Mouse (Mus musculus): Measurements from ENCODE around the gene Tubgcp6.

Gene Tubgcp6

DNA sequence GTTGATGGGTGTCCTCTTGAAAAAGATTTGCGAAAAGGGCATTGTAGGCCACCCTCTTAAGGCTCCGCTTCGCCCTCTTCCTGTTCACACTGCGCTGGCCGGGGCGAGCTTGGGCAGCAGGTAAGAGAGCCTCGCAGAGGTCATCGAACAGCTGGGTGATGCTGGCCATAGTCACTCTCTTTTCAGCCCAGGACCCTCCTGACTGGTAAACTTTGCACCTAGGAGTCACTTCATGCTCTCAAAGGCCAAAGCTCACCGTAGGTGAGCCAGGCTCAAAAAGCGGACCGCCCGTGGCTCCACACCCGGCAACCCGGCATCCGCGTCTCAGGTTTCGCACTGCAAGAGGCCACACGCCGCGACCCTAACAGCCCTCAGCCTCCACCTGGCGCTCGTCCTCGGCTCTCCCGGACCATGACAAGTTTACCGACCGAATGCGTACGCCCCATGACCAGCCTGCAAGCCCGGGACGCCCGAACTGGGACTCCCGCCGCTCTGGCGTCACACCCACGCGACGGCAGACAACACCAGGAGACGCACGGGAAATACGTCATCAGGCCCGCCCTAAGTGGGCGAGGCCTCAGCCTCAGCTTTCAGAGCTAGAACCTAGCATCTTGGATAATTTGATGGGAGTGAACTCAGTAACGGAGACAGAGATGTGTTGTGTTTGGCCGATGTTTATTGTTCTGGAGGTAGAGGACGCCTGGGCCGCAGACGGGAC lies at the start of gene Tubgcp6:
Gene Tubgcp6, minus strand, starts transcription at position 464 of the 718 bp plus-strand sequence.
- in situ Hi-C loops (cut with MseI, MboI), result no loop called here

DNA sequence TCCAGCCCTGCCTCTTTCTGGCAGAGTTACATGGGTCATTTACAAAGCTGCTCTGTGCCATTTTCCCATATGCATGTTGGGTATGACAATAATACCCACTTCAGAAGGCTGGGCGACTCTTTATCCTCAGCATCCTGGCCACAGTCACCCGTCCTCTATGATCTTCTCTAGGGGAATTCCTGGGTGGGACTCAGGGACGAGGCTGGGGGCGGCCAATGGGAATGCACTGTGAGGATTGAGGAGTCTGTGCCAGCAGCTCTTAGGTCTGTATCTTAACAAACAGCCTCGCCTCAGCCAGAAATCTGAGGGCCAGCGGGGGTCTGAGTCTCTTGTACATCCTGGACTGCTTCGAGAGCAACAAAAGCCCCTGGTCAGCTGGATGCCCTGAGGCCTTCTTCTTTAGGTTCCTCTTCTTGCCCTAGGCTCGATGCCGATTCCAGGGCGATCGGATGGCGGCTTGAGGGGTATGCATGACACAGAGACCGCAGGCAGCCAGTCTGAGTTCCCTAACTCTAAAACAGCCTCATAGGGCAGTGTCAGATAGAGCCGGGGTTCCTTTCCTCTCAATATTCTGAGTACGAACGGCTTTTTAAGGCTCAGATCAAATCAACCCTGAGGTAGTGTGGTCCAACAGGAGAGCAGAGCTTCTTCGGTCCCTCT lies 49.5 kb upstream of the Tubgcp6 start:
- in situ Hi-C loops (cut with MseI, MboI), result no loop called here

DNA sequence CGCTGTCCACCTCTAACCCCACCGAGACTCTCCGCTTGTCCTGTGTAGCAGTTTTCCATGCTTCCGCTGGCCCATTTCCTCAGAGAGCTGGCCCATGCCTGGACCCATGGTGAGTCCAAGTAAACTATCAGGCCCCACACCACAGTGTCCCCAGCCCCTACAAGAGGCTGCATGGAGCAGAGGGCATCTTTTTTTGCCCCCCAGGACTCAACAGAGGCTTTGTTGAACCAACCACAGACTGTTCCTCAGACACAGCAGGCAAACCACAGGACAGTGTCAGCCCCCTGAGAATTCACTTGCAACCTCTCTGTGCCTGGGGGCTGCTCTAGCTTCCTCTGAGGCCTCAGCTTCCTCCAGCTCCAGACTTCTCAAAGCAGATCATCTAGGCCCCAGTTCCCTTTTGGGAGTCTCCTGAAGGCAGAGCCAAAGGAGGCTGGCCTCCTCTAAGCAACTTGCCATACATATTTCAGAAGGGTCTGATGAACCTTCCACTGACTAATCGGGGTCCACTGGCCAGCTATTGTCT lies 48.7 kb upstream of the Tubgcp6 start:
- in situ Hi-C loops (cut with MseI, MboI), result no loop called here

DNA sequence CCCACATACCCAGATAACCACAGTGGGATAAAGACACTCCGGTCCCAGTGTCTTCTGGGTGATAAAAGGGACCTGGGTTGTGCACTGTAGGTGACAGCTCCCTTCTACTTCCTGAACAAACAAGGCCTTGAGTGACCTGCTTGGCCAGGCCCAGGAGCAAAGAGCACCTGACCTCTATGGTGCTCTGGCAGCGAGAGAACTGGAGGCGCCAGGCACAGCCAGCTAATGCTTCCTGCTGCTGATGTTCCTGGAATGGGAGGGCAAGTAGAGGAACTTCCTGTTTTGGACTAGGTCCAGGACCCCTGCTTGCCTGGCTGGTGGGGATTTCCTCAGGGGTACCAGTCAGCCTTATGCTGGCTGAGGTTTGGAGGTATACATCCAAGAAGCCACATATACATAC lies 47.2 kb upstream of the Tubgcp6 start:
- in situ Hi-C loops (cut with MseI, MboI), result no loop called here

DNA sequence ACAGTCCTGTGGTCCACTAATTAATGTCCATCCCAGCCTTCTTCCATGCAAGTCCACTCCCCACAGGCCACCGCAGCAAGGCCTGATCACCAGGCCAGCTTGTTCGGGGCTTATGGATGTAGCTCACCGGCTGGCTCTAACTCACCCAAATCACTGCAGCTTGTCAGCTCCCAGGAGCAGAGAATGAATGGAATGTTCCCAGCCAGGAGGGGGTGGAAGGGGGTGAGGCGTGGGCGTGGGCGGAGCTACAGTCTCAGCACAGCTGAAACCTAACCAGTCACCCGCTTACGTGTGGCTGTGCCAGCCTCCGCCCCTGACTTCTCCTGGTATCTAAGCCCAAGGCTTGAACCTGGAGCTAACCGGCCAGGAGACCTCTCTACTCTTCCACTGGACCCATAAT lies 46.5 kb upstream of the Tubgcp6 start:
- in situ Hi-C loops (cut with MseI, MboI), result no loop called here

DNA sequence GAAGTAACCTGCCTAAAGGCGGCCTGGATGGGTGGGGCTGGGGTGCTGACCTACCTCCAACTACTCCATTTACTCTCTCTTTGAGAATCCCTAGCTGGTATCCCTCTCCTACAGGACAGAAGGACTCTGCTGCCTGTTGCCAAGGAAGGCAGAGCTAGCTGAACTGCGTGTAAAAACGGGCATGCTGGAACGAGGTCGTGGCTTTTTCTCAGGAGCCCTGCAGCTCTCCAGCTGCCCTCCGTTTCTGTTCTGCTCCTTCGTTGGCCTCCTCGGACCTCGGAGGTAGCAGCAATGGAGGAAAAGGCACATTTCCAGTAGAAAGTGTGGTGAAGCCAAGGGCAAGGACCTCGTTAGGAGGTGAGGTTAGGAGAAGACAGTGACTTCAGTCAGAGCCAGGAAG lies 46.0 kb upstream of the Tubgcp6 start:
- in situ Hi-C loops (cut with MseI, MboI), result no loop called here

DNA sequence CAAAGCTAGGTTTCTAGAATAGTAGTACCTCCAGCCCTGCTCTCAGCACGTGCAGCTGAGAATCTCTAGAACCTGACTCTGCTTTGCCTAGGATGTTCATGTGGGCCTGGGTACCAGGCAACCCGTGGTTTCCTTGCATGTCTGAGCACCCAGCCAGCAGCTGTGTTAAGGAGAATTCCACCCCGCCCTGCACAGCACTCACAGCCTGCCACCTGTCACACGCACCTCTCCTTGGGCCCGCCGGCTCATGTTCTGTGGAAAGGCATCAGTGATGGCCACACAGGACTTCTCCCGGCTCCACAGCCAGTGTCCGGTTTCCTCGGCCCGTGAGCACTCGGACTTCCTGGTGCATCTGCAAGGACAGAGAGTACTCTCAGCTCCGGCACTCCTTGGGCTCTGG lies 42.6 kb upstream of the Tubgcp6 start:
- in situ Hi-C loops (cut with MseI, MboI), result no loop called here

DNA sequence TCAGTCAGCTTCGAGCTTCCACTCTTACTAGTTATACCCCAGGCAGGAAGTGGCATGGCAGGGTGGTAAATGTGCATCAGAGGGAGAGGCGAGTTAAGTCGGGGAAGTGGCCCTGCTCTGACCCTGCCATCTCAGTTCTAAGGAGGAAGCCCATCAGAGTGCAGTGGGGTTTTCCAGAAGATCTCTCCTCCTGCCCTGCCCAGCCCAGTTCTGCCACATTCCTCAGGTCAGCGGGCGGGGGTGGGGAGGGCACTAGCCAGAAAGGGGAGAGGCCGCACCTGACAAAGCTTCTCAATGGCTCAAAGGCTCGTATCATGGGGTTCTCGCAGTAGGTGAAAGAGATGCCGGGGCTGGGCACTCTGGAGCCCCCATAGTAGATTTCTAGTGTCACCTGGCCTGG lies 38.5 kb upstream of the Tubgcp6 start:
- in situ Hi-C loops (cut with MseI, MboI), result no loop called here

DNA sequence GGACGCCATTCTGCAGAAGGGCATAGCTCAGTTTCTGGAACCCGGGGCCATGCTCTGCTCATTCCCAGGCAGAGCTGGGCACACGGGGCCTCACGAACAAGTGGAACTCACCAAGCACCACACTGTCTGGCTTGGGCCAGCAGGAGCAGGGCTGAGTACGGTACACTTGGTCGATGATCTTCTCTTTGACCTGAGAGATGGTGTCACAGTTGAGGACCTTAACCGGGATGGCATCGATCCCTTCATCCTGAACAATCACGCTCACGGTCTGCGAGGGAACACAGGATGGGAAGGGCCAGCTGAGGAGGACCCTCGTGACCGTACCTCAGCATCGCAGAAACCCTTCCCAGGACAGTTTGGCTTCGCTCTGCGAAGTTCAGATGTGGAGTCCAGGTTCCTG lies 35.6 kb upstream of the Tubgcp6 start:
- in situ Hi-C loops (cut with MseI, MboI), result no loop called here

DNA sequence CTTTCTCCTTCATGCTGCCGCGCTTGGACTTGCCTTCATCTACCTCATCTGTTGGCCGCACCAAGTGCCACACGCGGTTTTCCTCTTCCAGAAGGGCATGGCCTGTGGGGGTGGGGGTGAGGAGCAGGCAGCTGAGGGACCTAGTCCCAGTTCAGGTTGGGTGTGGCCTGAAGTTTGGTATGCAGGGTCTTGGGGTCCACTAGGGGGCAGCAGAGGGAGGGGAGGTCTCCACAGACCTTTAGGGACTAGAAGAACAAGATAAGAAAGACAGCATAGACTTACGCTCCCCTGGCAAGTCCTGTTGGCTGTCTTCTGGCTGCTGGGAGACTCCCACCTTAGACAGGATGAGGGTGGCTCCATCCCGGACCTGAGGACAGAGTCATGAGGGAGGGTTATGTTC lies 35.0 kb upstream of the Tubgcp6 start:
- in situ Hi-C loops (cut with MseI, MboI), result no loop called here

DNA sequence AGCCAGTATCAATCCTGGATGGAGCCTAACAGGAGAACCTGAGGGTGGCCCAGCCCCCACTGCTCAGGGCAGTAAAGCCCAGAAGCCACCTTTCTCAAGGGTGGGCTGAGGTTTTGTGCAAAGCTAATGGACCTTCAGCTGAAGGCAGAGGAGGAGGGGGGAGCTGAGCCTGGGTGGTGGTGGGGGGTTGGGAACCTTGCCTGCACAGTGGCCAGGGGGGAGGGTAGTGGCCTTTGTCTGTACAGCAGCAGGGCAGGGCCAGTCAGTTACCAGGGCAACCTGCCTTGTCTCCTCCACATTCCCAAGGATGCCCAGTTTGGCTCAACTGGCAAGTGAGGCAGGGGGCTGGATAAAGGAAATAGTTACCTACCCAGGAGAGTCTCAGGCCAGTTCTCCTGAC lies 29.4 kb upstream of the Tubgcp6 start:
- in situ Hi-C loops (cut with MseI, MboI), result no loop called here

DNA sequence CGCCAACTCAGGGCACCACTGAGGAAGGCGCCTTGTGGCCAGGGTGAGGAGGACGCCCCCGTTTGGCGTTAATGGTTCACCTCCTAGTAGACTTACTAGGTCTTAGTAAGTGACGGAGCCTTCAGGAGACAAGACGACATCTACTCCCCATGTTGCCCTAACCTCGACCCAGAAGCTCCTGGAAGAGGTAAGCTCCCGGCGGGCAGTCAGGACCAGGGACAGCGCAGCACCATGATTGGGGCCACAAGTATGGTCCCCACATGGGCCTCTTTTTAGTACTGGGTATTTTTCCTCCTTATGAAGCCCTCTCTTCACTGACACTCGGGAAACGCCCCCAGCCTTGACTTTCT lies 27.1 kb upstream of the Tubgcp6 start:
- in situ Hi-C loops (cut with MseI, MboI), result no loop called here

DNA sequence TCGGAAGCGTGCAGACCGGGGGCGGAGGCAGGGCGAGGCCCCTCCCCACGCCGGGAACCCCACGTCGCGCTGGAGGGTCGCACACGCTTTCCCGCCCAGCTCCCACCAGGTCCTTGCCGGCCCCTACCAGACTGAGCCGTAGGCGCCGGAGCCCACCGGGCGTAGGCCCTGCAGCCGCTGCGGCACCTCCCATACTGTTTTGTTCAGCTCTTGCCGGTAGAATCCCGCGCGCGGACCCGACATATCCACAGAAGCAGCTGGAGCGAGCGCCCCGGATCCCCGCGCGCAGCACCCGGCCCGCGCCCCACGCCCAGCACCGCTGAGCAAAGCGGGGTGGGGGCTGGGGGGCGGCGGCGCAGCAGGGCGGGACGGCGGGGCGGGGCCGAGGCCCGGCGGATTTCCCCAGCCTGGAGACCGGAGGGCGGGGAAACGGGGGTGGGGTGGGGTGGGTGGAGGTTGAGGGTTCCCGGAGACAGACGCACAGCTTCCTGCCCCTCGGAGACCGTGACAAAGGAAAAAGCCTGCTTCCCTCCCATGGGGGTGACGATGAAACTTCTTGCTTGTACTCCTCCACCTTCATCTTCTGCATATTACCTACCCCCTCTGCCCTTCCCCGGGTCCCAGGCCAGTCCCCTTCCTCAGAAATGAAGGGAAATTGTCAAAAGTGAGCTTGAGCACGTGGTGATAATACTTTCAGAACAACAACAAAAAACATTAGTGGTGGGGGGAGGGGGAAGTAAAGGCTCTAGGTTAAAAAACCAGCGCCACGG lies 26.5 kb upstream of the Tubgcp6 start, which contains the start of gene Mapk11:
Gene Mapk11, minus strand, starts transcription at position 358 of the 770 bp plus-strand sequence.
- in situ Hi-C loops (cut with MseI, MboI), result no loop called here

DNA sequence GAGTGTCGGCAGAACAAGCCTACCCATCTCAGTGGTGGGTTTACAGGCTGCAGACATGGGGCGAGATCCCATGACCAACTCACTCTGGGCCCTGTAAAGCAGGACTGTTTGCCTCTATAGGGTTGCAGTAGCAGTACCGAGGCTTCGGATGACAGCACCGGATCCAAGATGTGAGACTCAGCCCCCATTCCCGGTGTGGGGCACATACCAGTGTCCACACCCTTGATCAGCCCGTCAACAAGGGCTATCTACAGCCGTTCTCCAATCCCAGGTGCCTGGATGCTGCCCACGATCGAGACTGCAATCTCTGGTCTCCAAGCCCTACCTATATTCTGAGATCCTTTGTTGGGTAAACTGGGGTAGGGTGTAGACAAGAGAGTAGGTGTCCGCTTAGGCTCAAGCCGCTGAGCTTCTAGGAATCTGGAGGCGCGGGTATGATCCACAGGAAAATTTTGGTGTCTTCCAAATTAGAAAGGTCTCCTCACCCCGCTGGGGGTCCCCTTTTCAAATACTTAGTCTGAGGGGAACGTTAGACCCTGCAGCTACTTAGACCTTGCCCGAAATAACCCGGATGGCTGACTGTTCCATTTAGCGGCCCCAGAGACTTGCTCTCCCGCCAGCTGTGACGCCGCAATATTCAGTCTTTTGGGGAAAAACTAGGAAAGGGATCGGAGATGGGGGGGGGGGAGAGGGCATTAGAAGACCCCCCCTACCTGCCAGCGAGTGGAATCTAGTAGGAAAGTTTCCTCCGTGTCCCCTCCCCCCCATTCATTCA lies 25.8 kb upstream of the Tubgcp6 start:
- in situ Hi-C loops (cut with MseI, MboI), result no loop called here

DNA sequence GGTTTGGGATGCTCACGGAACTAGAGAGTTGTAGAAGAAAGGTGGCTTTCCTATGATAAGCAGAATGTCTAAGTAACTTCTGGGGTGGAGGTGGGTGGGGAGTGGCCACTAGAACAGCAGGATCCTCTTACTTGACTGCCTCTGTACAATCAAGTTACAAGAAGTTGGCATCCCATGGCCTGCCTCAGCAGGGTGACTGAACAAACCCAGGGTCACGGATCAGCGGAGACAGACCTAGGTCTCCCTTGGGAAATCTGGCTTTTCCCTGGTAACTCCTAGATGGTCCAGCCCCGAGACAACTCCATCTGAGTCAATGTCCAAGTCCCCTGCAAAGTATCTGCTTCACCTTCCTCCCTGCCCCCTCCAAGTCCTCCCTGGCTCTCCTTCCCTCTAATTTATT lies 25.0 kb upstream of the Tubgcp6 start:
- in situ Hi-C loops (cut with MseI, MboI), result no loop called here

DNA sequence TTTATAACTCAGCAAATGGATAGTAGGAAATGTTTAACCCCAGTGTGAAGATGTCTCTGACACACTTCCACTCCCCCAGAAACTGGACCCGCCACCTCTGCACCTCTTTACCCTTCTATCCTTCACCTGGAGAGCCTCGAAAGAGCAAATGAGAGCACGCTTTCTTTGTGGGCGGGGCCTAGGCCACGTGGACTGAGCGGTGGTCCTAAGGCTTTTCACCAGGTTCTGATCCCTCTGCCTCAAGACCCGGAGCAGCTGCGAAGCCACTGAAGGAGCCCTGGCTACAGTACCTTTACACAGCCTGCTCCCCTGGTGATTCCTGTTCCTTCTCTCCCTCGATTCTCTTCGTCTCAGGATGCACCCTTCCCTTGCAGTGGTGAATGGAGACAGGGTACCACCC lies 24.5 kb upstream of the Tubgcp6 start:
- in situ Hi-C loops (cut with MseI, MboI), result no loop called here

DNA sequence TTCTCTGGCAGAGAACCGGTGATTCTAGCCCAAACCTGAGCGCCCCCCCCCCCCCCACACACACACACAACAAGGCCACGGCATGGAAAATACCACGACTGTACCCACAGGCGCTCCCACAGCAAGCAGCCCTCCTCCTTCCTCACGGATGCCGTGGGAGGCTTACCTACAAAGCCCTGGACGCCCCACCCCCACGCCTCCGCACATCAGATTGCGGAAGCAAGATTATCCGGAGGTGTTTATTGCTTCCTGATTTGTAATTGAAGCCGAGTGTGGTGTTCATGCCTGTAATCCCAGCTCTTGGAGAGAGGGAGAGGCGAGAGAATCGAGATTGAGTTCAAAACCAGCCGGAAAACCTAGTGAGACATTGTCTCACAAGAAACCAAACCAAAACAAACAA lies 24.1 kb upstream of the Tubgcp6 start:
- in situ Hi-C loops (cut with MseI, MboI), result no loop called here

DNA sequence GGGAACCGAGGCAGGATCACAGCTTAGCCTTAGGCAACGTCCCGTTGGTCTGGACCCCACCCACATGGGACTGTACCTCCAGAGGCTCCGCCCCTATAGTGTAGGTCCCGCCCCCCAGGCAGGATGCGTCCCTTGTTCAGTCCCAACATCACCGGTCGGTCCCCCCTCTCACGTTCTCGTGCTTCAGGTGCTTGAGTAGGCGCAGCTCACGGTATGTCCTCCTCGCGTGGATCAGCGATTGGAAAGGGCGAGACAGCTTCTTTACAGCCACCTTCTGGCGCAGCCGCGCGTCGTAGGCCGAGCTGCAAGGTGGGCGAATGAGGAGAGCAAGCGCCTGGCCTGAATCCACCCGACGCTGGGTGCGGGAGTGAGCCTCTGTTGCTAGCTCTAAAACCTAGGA lies 23.6 kb upstream of the Tubgcp6 start:
- in situ Hi-C loops (cut with MseI, MboI), result no loop called here

DNA sequence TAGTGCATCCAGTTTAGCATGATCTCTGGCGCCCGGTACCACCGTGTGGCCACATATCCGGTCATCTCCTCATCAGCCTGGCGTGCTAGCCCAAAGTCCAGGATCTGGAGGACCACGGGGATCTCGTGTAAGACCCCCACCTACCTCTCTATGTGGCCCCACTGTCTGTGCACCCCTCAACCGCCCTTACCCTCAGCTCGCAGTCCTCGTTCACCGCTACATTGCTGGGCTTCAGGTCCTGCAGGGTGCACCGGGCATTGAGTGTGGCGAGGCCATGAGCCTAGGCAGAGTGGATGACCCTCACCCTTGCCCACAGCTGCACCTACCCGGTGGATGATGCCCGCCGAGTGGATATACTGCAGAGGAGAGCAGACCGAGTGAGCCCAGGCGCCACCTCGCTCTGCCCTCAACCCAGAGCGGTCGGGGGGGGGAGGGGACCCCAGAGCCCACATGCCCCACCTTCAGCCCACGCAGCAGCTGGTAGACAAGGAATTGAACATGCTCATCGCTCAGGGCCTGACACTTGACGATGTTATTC lies 23.0 kb upstream of the Tubgcp6 start:
- in situ Hi-C loops (cut with MseI, MboI), result no loop called here

DNA sequence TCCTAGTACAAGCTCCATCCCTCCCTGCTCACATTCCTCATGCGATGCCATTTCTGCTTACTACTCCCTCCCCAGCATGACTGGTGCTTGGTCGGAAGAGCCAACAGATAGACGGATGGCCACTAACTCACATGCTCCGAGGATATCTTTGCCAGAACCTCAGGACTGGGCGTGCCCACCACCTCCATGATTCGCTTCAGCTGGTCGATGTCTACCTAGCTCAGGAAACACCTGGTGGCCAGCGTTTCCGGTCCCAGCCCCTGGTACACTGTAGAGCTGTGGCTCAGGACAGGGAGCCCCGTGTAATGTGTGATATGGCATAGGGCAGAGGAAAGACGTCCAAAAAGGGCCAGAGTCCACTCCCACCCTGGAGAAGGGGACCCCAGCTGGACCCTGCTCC lies 22.1 kb upstream of the Tubgcp6 start:
- in situ Hi-C loops (cut with MseI, MboI), result no loop called here

DNA sequence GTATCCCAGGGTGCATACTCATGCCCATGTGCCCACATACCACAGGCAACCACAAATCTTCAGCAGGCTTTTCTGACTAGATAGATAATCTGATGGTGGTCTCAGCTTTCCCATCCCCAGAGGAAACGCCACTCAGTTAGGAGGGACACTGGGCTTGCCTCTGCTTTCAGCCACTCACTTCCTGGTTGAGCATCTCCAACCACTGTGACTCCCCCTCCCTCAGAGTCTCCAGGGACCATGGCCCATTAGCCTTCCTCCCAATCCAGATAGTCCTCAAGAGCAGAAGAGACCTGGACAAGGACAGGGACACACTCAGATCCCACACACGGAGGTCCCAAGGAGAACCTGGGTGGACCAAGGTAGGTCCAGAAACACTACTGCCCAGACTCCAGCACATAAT lies 20.2 kb upstream of the Tubgcp6 start:
- in situ Hi-C loops (cut with MseI, MboI), result no loop called here

DNA sequence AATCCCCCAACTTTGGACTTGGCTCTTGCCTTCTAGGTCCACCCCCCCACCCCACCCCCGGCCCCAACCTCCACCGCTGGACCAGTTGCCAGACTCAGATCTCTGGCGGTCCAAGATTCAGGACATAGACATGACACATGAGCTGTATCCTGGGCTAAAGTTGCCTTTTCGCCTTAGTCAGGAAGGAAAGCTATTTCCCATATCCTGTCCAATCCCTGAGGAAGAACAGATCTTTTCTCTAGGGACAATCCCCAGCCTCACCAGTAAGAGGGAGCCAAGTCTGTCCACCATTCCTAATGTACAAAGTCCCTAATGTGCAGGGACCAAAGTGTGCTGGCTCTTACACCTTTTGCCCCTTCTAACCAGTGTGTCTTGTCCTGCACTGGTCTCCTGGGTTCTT lies 19.0 kb upstream of the Tubgcp6 start:
- in situ Hi-C loops (cut with MseI, MboI), result no loop called here
